Mouse (Mus musculus): ENCODE measurements around the gene Lrrfip2.

GRCm38 (mm10) chr9:111220551-111221080, 103.2 kb downstream of the Lrrfip2 start:
- TF ChIP-seq ZC3H11A (IDR thresholded peaks at IDR 0.05; ENCODE audit: borderline replicate concordance, low read depth, low read length) (no peak), CHD2 (IDR thresholded peaks at IDR 0.05; ENCODE audit: low read depth, low read length) (no peak), HCFC1 (IDR thresholded peaks at IDR 0.05; ENCODE audit: borderline replicate concordance, insufficient read depth, low read length) (no peak)
